Mouse (Mus musculus): ENCODE measurements around the gene Ntn3.

DNA sequence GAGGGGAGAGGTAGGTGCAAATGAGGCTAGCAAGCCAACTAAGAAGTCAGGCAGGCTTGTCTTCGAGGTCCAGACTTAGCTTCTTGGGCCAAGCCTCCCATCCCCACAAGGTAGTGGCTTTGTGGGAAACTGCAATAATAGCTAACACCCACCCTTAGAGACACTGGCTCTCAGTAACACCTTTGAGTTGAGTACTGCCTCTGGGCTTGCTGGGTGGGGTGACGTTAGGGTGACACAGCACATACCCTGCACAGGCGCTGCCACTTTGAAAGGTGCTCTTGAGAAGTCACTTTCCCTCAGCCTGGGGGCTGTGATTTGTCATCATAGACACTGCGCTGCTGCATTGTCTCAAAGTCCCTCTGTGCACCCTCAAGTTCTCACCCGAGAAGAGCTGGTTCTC lies 15.6 kb downstream of the Ntn3 start:
- TF ChIP-seq CTCF (IDR thresholded peaks at IDR 0.05; ENCODE audit: low read depth) (no peak), EP300 (IDR thresholded peaks at IDR 0.05; ENCODE audit: low read depth) (no peak)

Measured in liver, postnatal 0 days (tissue).